Mouse (Mus musculus): Measurements from ENCODE around the gene Flvcr2.

DNA sequence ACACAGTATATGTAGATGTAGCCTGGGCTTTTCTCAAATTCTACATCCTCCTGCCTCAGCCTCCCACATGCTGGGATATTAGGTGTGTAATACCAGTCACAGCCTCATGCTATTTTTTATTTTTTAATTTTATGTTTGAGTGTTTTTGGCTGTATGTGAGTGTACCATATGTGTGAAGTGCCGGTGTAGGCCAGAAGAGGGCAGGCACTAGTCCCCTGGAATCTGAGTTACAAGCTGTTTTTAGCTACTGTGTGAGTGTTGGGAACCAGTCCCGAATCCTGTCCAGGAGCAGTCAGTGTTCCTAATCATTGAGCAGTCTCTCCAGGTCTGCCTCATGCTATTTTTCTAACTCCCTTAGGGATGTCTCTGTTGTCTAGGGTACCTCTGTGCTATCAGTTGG, 91.4 kb downstream of the Flvcr2 start:
- TF ChIP-seq E2F4 (IDR thresholded peaks at IDR 0.05; ENCODE audit: insufficient read depth): no peak
- no peak for TF ChIP-seq MAX (IDR thresholded peaks at IDR 0.05; ENCODE audit: low read depth)
- TF ChIP-seq POLR2A (IDR thresholded peaks at IDR 0.05; ENCODE audit: insufficient read length, low read depth): no peak
- TF ChIP-seq USF1 (IDR thresholded peaks at IDR 0.05; ENCODE audit: low read depth): no peak
- no peak for TF ChIP-seq TCF12 (IDR thresholded peaks at IDR 0.05; ENCODE audit: insufficient read depth, poor library complexity, severe bottlenecking)
- no peak for TF ChIP-seq POLR2AphosphoS2 (IDR thresholded peaks at IDR 0.05; ENCODE audit: insufficient read length, low read depth)
- TF ChIP-seq CEBPB (IDR thresholded peaks at IDR 0.05; ENCODE audit: insufficient read depth, poor library complexity, severe bottlenecking): no peak
